Mouse (Mus musculus) R1 (cell line): ENCODE measurements around the gene A830005F24Rik.
A peak's percentile ranks its signal among the peaks of the same experiment; 100 is the strongest.

Source experiments
- DNase-seq: peaks from one replicate; pipeline ENCODE4 v3.0.0-alpha.2; 2018; ENCODE audit warnings: low read depth, low spot score

Gene A830005F24Rik

GRCm38 (mm10) chr13:48544867-48545266, 31.5 kb downstream of the A830005F24Rik start:
- no peak for DNase-seq

DNA sequence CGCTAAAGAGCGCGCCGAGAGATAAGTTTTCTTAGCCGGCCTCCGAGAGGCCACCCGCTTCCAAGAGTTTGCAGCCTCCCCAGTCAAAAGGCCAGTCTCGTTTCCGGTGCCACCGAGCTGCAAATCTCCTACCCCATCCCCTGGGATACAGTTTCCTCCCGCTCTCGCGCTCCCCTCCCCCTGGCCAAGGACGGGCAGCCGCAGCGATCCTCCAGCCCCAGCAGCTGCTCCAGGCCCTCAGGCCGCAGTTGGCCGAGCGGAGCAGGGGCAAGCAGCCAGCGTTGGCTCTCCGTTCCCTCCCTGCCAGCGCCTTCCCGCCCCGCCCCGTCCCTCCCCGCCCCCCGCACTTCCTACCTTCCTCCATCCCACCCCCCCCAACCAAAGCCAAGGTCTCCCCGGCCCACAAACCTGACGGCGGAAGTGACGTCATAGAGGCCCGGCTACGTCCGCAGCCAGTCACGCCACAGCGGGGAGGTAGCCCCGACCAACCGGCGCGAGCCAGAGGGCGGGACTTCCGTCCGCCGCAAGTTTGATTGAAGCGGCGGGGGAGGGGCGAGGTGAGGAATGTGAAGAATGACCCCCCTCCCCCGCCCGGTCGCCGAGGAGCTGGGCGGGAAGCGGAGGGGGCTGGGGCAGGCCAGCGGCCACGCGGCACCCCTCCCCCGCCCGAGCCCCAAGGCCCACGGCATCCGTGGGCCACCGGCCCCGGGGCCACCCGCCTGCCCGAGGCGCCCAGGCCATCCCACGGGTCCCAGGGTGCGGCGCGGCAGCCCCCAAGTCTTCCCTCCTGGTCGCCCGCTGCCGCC, 32.3 kb downstream of the A830005F24Rik start:
- DNase-seq = peak; percentile 98

DNA sequence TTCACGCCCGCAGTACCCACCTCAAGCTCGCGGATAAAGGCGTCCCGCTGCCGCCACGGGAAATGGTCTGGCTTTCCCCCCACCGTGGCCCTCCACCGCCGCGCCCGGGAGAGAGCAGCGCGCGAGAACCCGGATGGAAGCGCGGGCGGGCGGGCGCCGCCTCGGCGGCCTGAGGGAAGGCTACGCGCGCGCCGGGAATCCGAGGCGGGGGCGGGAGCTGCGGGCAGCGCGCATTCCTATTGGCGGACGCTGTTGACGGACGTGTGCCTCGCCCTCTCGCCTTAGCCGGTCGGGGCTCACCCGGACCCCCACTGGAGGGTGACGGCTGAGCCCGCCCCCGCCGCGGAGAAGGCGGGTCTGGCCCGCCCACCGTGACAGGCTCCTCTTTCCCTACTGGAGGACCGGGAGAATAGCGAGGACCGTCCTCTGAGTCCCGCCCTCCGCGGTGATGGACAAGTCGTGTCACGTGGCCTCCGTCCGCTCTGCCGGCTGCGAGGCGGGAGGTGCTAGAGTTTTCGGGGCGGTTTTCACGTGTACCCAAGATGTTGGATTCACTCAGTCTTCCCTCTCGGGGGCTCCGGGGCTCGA, 33.1 kb downstream of the A830005F24Rik start:
- DNase-seq = peak; percentile 99

DNA sequence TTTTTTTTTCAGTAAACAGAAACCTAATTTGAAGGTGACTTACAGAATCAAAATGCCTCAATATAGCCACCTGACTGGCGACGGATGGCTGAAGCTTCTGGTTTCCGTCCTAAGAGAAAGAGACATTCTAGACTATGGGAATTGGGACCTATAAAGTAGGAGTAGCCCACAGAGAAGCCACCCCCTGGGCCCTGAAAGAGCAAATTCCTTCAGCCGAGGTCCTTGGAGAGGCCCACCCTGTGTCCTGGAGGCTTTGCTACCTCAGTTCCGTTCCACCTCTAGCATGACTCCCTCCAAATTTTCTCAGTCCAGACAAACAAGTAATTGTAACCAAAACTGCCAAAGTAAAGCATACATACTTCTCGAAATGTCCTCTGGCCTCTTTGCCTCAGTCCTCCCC, 34.3 kb downstream of the A830005F24Rik start:
- no peak for DNase-seq

DNA sequence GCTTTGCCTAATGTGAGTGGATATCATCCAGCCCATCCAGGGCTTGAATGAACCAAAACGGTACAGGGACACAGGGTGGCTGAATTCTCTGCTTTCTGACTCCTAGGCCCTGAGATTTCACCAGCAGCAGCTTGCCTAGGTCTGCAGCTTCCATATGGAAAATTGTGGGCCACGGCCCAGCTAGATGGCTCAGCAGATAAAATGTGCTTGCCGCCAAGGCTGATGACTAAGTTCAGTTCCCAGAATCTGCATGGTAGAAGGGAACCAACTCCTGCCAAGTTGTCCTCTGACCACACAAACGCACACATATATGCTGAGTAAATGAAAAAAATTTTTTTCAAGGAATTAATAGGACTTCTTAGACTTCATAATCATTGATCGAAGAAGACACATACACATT, 34.9 kb downstream of the A830005F24Rik start:
- no peak for DNase-seq

GRCm38 (mm10) chr13:48552181-48553090, 39.1 kb downstream of the A830005F24Rik start:
- DNase-seq = peak; percentile 55

- DNase-seq = no peak
These were observed 40.1 kb downstream of the A830005F24Rik start for GRCm38 (mm10) chr13:48553511-48553910.

GRCm38 (mm10) chr13:48554552-48554951, 41.2 kb downstream of the A830005F24Rik start:
- DNase-seq = peak; percentile 33

DNA sequence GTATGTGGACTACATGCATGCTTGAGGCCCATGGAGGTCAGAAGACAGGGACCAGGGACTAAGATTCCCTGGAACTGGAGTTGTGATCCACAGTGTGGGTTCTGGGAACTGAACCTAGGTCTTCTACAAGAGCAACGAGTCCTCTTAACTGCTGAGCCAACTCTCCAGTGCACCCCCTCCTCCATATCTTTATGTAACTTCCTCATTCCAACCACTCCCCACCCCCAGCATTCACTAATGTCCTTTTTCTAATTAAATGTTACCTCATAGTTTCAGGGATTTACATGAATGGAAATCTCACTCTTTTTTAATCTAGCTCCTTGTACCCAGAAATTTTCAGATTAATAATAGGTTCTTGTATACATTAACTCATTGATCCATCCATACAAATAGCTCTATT, 42.6 kb downstream of the A830005F24Rik start:
- no peak for DNase-seq

DNA sequence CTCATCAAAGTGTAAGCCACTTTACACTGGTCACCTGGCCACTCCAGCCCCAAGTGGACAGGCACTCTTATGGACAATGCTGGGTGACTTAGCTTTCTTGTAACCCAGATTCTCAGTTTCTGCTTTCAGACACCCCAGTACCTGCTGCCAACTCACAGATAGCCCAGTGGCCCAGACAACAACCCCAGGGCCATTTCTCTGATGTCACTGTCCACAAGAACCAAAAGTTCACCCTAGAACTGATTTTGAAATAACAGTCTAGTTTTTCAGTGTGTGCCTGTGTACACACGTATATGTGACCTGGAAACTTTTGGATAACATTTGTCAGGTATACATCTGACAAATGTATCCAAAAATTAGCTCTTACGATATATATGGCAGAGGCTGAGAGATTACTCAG, 48.1 kb downstream of the A830005F24Rik start:
- DNase-seq = no peak

DNA sequence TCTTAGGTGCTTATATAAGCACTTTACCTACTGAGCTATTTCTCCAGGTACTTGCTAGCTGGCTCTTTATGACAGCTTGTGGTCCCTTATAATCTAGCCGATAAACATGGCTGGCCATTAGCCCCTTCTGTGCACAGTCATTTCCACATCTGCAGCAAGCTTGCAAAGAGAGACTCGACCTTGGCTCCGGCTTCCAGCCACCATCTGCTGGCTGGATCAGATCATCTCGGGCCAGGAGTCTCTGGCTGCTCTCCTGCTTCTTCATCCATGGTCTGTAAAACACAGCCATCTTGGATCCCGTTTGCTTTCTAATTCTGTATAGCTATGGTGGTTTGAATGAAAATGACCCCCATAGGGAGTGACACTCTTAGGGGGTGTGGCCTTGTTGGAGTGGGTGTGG, 49.0 kb downstream of the A830005F24Rik start:
- peak; percentile 53 for DNase-seq
